Mouse (Mus musculus): Measurements from ENCODE around the gene Slc47a2.

- no peak for TF ChIP-seq CHD2 (IDR thresholded peaks at IDR 0.05; ENCODE audit: low read depth, low read length)
- TF ChIP-seq MAFK (IDR thresholded peaks at IDR 0.05; ENCODE audit: insufficient read depth, low read depth, low read length), result no peak
- no peak for TF ChIP-seq ZC3H11A (IDR thresholded peaks at IDR 0.05; ENCODE audit: borderline replicate concordance, low read depth, low read length)
- TF ChIP-seq HCFC1 (IDR thresholded peaks at IDR 0.05; ENCODE audit: borderline replicate concordance, insufficient read depth, low read length), result no peak
- TF ChIP-seq ZNF384 (IDR thresholded peaks at IDR 0.05; ENCODE audit: low read depth, low read length), result no peak
These were observed 3.5 kb upstream of the Slc47a2 start for GRCm38 (mm10) chr11:61346133-61346532.
